Mouse (Mus musculus) C2C12 (cell line): ENCODE data around the gene Aurkaip1.

ENCODE experiments used
- CEBPB ChIP-seq: IDR thresholded peaks from one replicate; pipeline ENCODE4 v1.6.1; 2011; ENCODE audit warnings: low read depth, mild to moderate bottlenecking, control low read depth, moderate library complexity
- CTCF ChIP-seq: IDR thresholded peaks from one replicate; pipeline ENCODE4 v1.5.1; 2011; ENCODE audit not compliant: control insufficient read depth, insufficient read depth, insufficient read length
- FOSL1 ChIP-seq: IDR thresholded peaks from one replicate; pipeline ENCODE4 v1.8.0; 2011; ENCODE audit warnings: mild to moderate bottlenecking, low read length; ENCODE audit not compliant: poor library complexity, insufficient read depth, severe bottlenecking
- MAX ChIP-seq: IDR thresholded peaks from one replicate; pipeline ENCODE4 v1.6.1; 2011; ENCODE audit warnings: mild to moderate bottlenecking, control low read depth
- MYOD1 ChIP-seq: IDR thresholded peaks from one replicate; pipeline ENCODE4 v1.6.1; 2011; ENCODE audit warnings: low read depth; ENCODE audit not compliant: control insufficient read depth, insufficient read length
- MYOG ChIP-seq: IDR thresholded peaks from one replicate; pipeline ENCODE4 v1.6.1; 2011; ENCODE audit not compliant: control insufficient read depth, insufficient read length; ENCODE audit errors: extremely low read depth
- USF1 ChIP-seq: IDR thresholded peaks from one replicate; pipeline ENCODE4 v1.6.1; 2011; ENCODE audit warnings: low read depth, mild to moderate bottlenecking, control low read depth, moderate library complexity

- TF ChIP-seq MAX (no peak), CTCF (no peak), USF1 (no peak), MYOG (no peak), CEBPB (no peak), MYOD1 (no peak), FOSL1 (no peak)
Measured at GRCm38 (mm10) chr4:155790650-155791161, 40.4 kb upstream of the Aurkaip1 start.
